Mouse (Mus musculus) hematopoietic stem cell, adult 5-6 weeks (primary cell): ENCODE data around the gene Atp6v1e2. TPM values are rescaled to one million over a fixed set of nuclear protein-coding genes. Genes with fewer than 3 reads are reported as not detected.
A peak's percentile ranks its signal among the peaks of the same experiment; 100 is the strongest.

Experiments
- ATAC-seq, 2 experiments: fragments of 125-278 bp in 1 of 2; replicated peaks in 1 of 2; 2 replicates each; pipeline ENCODE4 v1.8.0; 2016 to 2017; ENCODE audit warnings: inconsistent platforms in 2 of 2, mild to moderate bottlenecking in 2 of 2, moderate number of reproducible peaks in 2 of 2, low read depth in 1 of 2, moderate TSS enrichment in 1 of 2; ENCODE audit not compliant: low FRiP score in 2 of 2, poor library complexity in 2 of 2, severe bottlenecking in 2 of 2, insufficient read depth in 1 of 2, low TSS enrichment in 1 of 2
- total RNA-seq: library from RNA; stranded (forward); fragments of 172-1452, 232-1000 nt; gene quantifications from 2 replicates; pipeline ENCODE4 v1.2.3, GENCODE M21; 2017

Atp6v1e2 gene
- total RNA-seq, 1 experiment from 2014 or later = not detected

GRCm38 (mm10) chr17:86967536-86968525 lies 20.1 kb upstream of the Atp6v1e2 start:
- ATAC-seq = no peak

GRCm38 (mm10) chr17:86967048-86967447 lies 19.4 kb upstream of the Atp6v1e2 start:
- ATAC-seq = no peak

GRCm38 (mm10) chr17:86966040-86966439 lies 18.3 kb upstream of the Atp6v1e2 start:
- no peak for ATAC-seq

- ATAC-seq = no peak
These were observed 17.4 kb upstream of the Atp6v1e2 start for GRCm38 (mm10) chr17:86965121-86965520.

GRCm38 (mm10) chr17:86964502-86964901 lies 16.8 kb upstream of the Atp6v1e2 start:
- peak; percentile 66 to 71 for ATAC-seq

- ATAC-seq = no peak
These were observed 16.3 kb upstream of the Atp6v1e2 start for GRCm38 (mm10) chr17:86964041-86964440.

- no peak for ATAC-seq
These were observed 15.8 kb upstream of the Atp6v1e2 start for GRCm38 (mm10) chr17:86963586-86963902.

GRCm38 (mm10) chr17:86962894-86963585 lies 15.3 kb upstream of the Atp6v1e2 start, which contains the start of gene Rhoq:
Gene Rhoq, plus strand, starts transcription at chr17:86963082.
- peak in 1 of 2 experiments; percentile 19; a peak in 1 of 4 replicates for ATAC-seq

GRCm38 (mm10) chr17:86962297-86962893 lies 14.7 kb upstream of the Atp6v1e2 start:
- peak; percentile 33 to 46 for ATAC-seq

- no peak; a peak in 1 of 4 replicates for ATAC-seq
These were observed 13.7 kb upstream of the Atp6v1e2 start for GRCm38 (mm10) chr17:86961301-86961841.

GRCm38 (mm10) chr17:86957968-86958367 lies 10.3 kb upstream of the Atp6v1e2 start:
- ATAC-seq = peak; percentile 83 to 84

- no peak for ATAC-seq
These were observed 9.5 kb upstream of the Atp6v1e2 start for GRCm38 (mm10) chr17:86957239-86957638.

- no peak for ATAC-seq
These were observed 1.1 kb upstream of the Atp6v1e2 start for GRCm38 (mm10) chr17:86948801-86949200.

- ATAC-seq = no peak
These were observed 1.6 kb downstream of the Atp6v1e2 start for GRCm38 (mm10) chr17:86946078-86946477.

GRCm38 (mm10) chr17:86943158-86943557 lies 4.5 kb downstream of the Atp6v1e2 start:
- ATAC-seq = no peak

GRCm38 (mm10) chr17:86942112-86942511 lies 5.6 kb downstream of the Atp6v1e2 start:
- ATAC-seq = no peak

- ATAC-seq = no peak
These were observed 9.0 kb downstream of the Atp6v1e2 start for GRCm38 (mm10) chr17:86938683-86939082.
